Mouse (Mus musculus) heart, postnatal 25 days (tissue): ENCODE results near the gene Bcl2l13. TPM values are rescaled to one million over a fixed set of nuclear protein-coding genes. Genes with fewer than 3 reads are reported as not detected.
"Not testable (repeated sequence)": the region's sequence is repeated elsewhere in the genome, so short reads cannot be mapped to it uniquely, and the experiment has no call there.

Source experiments
- DNase-seq: peaks from one replicate; pipeline ENCODE4 v3.0.0; 2022; ENCODE audit warnings: low spot score
- intact Hi-C: fragments of 180-260 bp; cut with DNase I; formaldehyde crosslinking; loops from one replicate; pipeline ENCODE4 v1.15.1; 2025
- total RNA-seq, 2 experiments: library from RNA; stranded (reverse); gene quantifications; 2 replicates each; pipeline ENCODE4 v1.2.3; 2021

Bcl2l13 gene
- total RNA-seq: 10 to 100 TPM; 77.0 to 87.7 TPM

GRCm38 (mm10) chr6:120835474-120836374, at the start of gene Bcl2l13:
TSS of gene Bcl2l13 (plus strand) at chr6:120836212.
- DNase-seq: peak; percentile 93
- intact Hi-C loops: no loop called here

DNA sequence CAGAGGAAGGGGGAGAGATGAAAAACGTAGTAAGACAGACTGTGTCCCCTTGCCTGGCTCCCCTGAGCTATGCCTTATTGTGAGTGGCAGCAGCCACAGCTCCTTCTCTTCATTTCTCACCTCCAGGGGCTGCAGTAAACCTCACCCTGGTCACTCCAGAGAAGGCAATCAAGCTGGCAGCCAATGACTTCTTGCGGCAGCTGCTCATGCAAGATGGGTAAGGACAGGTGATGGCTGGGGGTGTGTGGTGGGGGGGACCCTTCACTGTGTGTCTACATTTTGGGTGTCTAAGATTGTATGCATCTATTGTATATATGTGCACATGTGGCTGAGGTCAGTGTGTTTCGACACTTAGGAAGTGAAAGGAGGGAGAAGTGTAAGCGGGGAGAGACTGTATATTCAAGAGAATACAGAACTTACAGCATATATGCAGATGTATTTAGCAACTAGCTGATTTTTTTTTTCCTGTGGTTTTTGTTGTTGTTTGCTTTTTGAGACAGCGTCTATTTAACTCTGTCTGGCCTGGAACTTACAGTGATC, 47.9 kb upstream of the Bcl2l13 start:
- intact Hi-C loops: no loop called here
- no peak for DNase-seq

- intact Hi-C loops: no loop called here
- no peak for DNase-seq
These were observed 47.1 kb upstream of the Bcl2l13 start for GRCm38 (mm10) chr6:120788904-120789303.

- DNase-seq: no peak
- intact Hi-C loops: no loop called here
These were observed 45.9 kb upstream of the Bcl2l13 start for GRCm38 (mm10) chr6:120790153-120790552.

DNA sequence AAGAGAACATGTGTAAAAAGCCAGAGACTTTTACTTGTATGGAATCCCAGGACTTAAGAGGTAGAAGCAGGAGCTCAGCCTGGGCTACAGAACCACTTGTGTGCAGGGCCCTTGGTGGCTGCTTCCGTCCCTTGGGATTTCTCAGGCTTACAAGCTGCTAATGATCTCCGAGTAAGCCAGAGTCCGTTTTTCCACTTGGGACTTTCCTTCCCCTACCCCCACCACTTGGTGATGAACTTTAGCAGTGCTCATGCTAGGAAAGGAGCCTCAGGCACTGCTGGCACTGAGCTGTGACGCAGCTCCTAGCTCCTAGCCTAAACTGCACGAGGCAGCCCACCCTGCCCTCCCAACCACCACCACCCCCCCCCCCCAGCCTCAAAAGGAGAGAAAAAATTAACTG, 45.3 kb upstream of the Bcl2l13 start:
- no peak for DNase-seq
- intact Hi-C loops: no loop called here

- intact Hi-C loops: no loop called here
- no peak for DNase-seq
These were observed 43.1 kb upstream of the Bcl2l13 start for GRCm38 (mm10) chr6:120792947-120793346.

DNA sequence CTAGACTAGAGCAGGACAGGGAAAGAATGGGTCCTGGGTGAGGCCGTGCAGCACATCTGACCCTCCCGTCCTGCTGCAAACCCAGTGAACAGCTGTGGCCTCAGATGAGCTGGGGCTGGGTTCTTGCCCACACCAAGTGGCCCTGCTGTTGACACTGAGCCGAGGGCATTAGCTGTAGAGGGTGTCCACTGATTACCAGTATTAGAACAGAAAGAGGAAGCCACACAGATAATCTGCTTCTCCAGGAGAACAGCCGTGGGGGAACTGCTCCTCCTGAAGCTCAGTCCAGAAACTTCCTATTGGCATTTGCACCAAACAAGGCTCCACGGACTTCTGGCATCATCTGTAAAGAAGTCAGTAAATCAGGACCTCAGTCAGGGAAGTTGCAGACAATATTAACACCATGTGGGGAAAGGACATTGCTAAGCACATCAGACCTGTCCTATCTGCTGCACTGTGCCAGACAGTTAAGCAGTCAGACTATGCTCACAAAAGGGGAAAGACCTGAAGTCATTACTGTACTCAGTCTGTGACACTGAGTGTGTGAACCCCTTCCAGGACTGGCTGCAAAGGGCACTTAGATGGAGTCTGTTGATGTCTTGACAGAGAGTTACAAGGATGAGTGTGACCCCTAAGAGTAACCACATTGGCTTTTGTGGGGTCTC, 40.5 kb upstream of the Bcl2l13 start:
- no peak for DNase-seq

DNA sequence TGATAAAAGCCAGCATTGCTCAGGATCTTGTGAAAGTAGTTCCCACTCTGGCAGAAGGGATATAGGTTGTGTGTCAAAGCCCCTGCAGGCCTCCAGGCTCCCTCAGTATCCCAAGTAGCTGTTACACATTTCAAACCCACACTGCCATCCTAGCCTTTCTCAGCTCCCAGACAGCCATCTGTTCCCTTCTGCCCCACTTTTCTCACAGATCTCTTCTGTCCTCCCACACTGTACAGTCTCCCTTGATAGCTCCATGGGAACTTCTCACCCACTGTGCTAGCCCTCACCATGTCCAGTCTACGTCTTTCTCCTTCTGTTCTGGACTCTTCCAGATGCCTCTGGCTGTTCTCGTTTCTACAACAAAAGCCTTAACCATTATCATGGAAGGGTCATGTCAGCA, 39.9 kb upstream of the Bcl2l13 start:
- DNase-seq: no peak
- intact Hi-C loops: no loop called here

More for the DNA sequence above, 40.5 kb upstream of the Bcl2l13 start:
- intact Hi-C loops: no loop called here

DNA sequence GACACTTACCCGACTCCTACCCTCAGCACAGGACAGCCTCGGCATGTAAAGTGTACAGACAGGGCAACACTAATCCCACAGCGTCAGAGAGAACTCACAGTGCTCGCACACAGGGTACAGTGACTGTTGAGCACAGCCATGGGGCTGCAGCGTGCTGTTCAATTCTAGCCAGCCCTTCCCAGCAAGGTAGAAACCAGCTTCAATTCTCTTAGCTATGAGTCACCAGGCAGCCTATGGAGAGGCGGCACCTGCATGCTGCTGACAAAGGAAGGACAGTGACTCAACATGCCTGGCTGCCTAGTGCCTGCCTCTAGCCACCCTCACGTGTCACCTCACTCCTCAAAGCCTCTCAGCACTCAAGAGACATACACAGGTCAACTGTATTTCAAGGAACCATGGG, 38.0 kb upstream of the Bcl2l13 start:
- DNase-seq: no peak
- intact Hi-C loops: no loop called here

- no peak for DNase-seq
- intact Hi-C loops: no loop called here
These were observed 37.1 kb upstream of the Bcl2l13 start for GRCm38 (mm10) chr6:120798905-120799304.

- no peak for DNase-seq
- intact Hi-C loops: no loop called here
These were observed 36.4 kb upstream of the Bcl2l13 start for GRCm38 (mm10) chr6:120799581-120800041.

DNA sequence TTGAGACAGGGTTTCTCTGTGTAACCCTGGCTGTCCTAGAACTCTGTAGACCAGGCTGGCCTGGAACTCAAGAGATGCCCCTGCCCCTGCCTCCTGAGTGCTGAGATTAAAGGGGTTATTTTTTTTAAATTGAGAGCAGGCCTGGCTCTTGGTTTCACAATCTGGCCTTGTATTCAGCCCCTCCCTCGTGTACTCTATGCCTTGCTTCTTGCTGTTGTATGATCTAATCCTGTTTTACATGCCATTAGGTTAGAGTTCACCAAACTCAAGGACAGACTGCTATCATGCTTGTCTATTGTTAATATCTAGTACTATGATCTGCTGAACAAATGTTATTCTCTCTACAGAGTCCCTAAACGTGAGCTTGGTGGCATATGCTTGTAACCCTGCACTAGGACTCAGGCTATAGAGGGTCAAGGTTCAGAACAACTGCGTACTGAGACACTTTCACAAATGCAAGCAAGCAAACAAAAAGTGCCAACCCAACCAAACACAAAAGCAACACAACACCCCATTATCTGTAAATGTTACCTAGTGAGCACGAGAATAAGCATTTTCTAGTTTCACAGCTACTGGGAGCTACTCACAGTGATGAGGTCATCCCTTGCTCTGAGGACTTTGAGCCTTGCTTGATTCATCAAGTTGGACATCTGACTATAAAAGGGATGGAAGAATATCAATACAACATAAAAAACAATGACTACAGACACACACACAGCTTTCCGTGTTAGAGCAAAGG, 28.8 kb upstream of the Bcl2l13 start:
- DNase-seq: no peak
- intact Hi-C loops: no loop called here

GRCm38 (mm10) chr6:120807738-120808081, 28.3 kb upstream of the Bcl2l13 start:
- no peak for DNase-seq
- intact Hi-C loops: no loop called here

DNA sequence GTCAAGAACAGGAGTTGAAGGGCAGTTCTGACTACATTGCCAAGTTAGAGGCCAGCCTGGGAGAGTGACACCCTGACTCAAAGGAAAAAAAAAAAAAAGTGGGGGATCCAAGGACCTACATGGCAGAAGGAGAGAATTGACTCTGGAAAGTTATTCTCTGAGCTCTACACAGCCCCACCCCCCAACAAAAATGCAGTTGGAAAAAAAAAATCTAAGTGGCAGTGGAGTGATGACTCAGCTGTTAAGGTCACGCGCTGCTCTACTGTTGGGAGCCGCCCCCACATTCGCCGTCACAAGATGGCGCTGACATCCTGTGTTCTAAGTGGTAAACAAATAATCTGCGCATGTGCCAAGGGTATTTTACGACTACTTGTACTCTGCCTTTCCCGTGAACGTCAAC, 24.0 kb upstream of the Bcl2l13 start:
- DNase-seq, intact Hi-C loops: not testable (repeated sequence)

DNA sequence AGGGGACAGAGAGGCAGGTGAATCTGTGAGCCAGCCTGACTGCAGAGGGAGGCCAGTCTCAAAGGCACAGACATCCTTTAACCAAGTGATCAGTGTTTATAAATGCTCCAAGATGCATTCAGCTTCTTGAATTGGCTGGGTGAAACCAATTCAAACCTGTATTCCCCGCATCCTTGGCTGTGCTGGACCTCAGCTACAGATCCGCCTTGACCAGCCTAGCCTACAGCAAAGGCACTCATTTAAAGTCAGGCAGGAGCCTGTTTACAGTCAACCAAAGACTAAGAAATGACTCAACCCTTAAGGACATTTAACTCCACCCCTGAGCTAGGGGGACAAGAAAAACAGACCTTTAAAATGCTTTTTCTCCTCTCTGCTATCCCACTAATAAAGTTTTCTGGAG, 16.7 kb upstream of the Bcl2l13 start:
- no peak for DNase-seq
- intact Hi-C loops: no loop called here

GRCm38 (mm10) chr6:120820144-120820543, 15.9 kb upstream of the Bcl2l13 start:
- intact Hi-C loops: no loop called here
- DNase-seq: no peak

- intact Hi-C loops: no loop called here
- DNase-seq: no peak
These were observed 15.1 kb upstream of the Bcl2l13 start for GRCm38 (mm10) chr6:120820941-120821340.

DNA sequence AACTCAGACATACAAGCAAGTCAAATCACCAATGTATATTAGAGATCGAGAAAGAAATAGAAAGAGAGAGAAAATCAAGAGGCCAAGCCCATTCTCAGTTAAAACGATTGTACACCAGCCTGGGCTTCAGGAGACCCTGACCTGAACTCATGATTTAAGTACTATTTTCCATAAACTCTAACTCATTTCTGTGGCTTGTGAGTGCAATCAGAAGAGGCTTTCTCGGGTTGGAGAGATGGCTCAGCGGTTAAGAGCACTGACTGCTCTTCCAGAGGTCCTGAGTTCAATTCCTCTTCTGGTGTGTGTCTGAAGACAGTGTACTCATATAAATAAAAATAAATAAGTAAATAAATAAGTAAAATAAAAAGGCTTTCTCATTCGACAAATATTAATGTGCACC, 14.3 kb upstream of the Bcl2l13 start:
- DNase-seq: no peak
- intact Hi-C loops: no loop called here

GRCm38 (mm10) chr6:120822307-120822928, 13.6 kb upstream of the Bcl2l13 start, which contains the start of gene Atp6v1e1:
TSS of gene Atp6v1e1 (minus strand) at chr6:120822793.
- intact Hi-C loops: no loop called here
- peak; percentile 88 for DNase-seq
